Mouse (Mus musculus): Measurements from ENCODE around the gene Scgb2b26.

The Scgb2b26 gene

DNA sequence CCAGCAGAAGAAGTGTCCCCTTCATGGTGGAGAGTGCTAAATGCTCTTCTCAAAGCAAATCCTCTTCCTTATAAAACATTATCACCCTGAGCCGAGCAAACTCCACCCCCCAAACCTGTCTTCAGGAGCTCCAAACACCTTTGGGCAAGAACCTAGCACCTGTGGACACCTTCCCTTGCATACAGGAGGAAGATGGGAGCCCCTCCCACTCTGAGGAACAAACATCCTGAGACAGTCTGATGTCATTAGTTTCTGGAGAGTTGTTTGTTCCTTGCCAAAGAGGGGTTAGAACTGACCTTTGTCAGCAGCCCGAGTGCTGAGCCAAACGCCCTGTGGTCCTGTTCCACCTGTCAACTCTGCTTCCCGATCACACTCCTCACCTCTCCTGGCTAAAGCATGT is at the start of gene Scgb2b26:
Scgb2b26 (minus strand) TSS at position 101 of the 400 bp plus-strand sequence.
- no peak for DNase-seq

DNA sequence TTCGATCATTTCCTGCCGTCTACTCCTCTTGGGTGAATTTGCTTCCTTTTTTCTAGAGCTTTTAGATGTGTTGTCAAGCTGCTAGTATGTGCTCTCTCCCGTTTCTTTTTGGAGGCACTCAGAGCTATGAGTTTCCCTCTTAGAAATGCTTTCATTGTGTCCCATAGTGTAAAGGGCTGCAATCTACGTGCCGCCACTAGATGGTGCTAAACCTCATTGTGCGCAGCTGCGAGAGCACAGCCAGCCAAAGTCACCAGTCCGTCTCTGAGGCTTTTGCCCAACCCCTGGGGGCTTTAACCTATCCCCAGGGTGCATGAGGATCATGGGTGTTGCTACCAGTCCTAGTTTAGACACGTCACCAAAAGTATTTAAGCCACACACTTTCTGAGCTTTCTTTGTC is 37.4 kb upstream of the Scgb2b26 start:
- DNase-seq = peak; percentile 37

DNA sequence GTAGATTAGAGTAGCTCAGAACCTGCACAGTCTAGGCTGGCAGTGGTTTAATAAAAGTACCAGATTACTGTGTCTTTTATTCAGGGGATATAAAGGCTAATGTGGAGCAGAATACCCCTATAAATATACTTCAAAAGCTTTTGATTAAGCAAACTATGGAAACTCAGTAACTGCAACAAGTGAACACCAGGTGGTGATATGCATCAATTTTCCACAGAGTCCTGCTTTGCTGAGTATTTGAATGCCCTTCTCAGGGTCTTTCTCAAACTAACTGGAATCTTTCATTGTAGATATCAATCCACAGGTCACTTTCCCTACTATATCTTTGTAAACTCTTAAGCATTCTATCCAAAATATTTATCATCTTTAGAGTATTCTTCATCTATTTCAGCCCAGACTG is 41.9 kb downstream of the Scgb2b26 start:
- no peak for DNase-seq

DNA sequence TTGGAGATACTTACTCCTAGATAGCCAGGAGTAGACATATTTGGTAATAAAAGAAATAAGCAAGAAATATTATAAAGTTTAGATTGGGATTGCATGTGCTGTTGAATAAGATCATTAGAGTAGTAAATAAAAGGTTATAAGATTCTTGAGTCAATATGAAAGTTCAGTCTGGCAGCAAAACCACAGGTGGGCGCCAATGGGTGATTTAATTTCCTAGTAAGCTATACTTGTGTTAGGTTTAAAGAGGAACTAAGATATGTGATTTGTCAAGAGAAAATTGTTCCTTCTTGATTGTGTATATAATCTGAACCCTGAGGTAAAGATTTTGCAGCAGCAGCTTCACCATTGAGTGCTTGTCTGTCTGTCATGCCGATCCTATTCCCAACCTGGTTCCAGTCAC is 44.0 kb downstream of the Scgb2b26 start:
- DNase-seq = no peak

DNA sequence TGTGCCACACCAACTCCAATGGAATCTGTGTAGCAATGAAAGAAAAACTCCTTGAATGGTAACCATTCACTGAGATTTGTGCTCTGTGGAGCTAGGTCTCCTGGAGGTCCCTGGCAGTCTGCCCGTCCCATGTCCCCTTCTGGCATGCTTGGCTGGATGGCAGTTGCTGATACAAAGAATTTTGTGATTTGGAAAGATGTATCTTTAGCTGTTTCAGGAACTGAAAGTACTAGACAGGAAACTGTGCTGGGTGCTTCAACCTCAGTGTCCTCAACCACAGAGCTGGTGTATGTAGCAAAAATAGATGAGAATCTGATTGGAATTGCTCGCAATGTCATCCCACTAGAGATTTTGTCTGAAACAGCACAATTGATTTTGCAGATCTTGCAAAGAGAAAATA is 44.8 kb downstream of the Scgb2b26 start:
- no peak for DNase-seq
